Mouse (Mus musculus) forebrain, embryonic 15.5 days (tissue): Measurements from ENCODE around the gene Hivep3. TPM values are rescaled to one million over a fixed set of nuclear protein-coding genes. Genes with fewer than 3 reads are reported as not detected.
A peak's percentile ranks its signal among the peaks of the same experiment; 100 is the strongest.

Experiments
- ATAC-seq: fragments of 200-750 bp; cut with Nextera tagmentation; replicated peaks from 2 replicates; pipeline ENCODE4 v1.8.0; 2017; ENCODE audit warnings: mild to moderate bottlenecking, moderate TSS enrichment, moderate library complexity
- H3K27ac ChIP-seq: fragments of 300-500 bp; sonication (generic); replicated peaks from 2 replicates; pipeline ENCODE4 v1.5.1; 2015; ENCODE audit warnings: mild to moderate bottlenecking, inconsistent platforms
- H3K27me3 ChIP-seq: fragments of 300-500 bp; sonication (generic); 2 replicates; pipeline ENCODE4 v1.6.1; 2015; ENCODE audit warnings: inconsistent platforms
- H3K36me3 ChIP-seq: fragments of 300-500 bp; sonication (generic); 2 replicates; pipeline ENCODE4 v1.6.1; 2015; ENCODE audit warnings: mild to moderate bottlenecking, inconsistent platforms
- H3K4me1 ChIP-seq: fragments of 300-500 bp; sonication (generic); 2 replicates; pipeline ENCODE4 v1.6.1; 2015; ENCODE audit warnings: inconsistent platforms
- H3K4me2 ChIP-seq: fragments of 300-500 bp; sonication (generic); replicated peaks from 2 replicates; pipeline ENCODE4 v1.6.1; 2015; ENCODE audit warnings: mild to moderate bottlenecking, inconsistent platforms
- H3K4me3 ChIP-seq: fragments of 300-500 bp; sonication (generic); 2 replicates; pipeline ENCODE4 v1.5.1; 2015; ENCODE audit warnings: mild to moderate bottlenecking, inconsistent platforms
- H3K9ac ChIP-seq: fragments of 300-500 bp; sonication (generic); replicated peaks from 2 replicates; pipeline ENCODE4 v1.6.1; 2015; ENCODE audit warnings: mild to moderate bottlenecking, inconsistent platforms
- H3K9me3 ChIP-seq: fragments of 300-500 bp; sonication (generic); 2 replicates; pipeline ENCODE4 v1.6.1; 2016; ENCODE audit warnings: inconsistent platforms
- WGBS: fragments of 180-500 bp; shearing (Covaris S2); methylation state at CpG from one replicate; pipeline ENCODE4 v1.1.7; 2015; ENCODE audit warnings: mixed read lengths; 5-methylcytosine and 5-hydroxymethylcytosine counted together
- polyA plus RNA-seq: library from polyadenylated mRNA; unstranded; fragments of >200 nt; fragmentation: Nextera tagmentation; extraction: Ambion mirVana; gene quantifications from 2 replicates; pipeline ENCODE4 v1.2.1, GENCODE M21; 2015

Gene Hivep3
- polyA plus RNA-seq, 1 experiment from 2014 or later: 21.7 TPM

- Histone ChIP-seq H3K27me3 (peaks cover 11% of the 10 kb centered on the region; the same call in 1 of the 2 replicates), H3K9ac (peak overlapping the region; percentile 61), H3K9me3 (no peaks in the 10 kb centered on the region), H3K27ac (peak overlapping the region; percentile 20; the same call in 1 of the 2 replicates), H3K36me3 (no peaks in the 10 kb centered on the region), H3K4me3 (peak overlapping the region; percentile 78), H3K4me2 (peak overlapping the region; percentile 97), H3K4me1 (peaks cover 13% of the 10 kb centered on the region)
- ATAC-seq: no peak
- under 1% methylated on average over 44 of the region's 44 CpGs for WGBS
Observed at GRCm38 (mm10) chr4:119733942-119734341, 358 bp downstream of the Hivep3 start.

DNA sequence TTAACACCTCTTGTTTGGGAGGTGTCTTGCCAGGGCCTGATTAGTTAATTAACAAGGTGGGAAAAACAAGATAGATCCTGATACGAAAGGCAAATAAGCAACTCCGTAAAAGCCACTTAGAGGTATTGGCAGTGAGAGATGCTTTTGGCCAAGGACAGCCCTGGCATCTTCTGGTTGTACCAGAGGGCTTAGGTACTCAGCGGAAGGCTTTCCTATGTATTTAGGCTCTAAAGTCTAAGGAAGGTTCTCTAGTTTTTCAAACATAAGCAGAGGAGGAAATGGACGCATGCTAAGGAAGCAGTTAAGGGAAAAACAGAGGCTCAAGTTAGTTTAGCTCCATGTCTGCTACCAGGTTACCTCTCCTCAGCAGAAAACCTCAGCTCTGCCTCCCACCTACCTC lies 768 bp downstream of the Hivep3 start:
- Histone ChIP-seq H3K4me2 (peak overlapping the region; percentile 97), H3K4me3 (peak overlapping the region; percentile 78), H3K36me3 (no peaks in the 10 kb centered on the region), H3K9me3 (no peaks in the 10 kb centered on the region), H3K27me3 (peaks cover 11% of the 10 kb centered on the region; the same call in 1 of the 2 replicates), H3K27ac (no peak overlapping the region), H3K9ac (peak overlapping the region; percentile 61), H3K4me1 (peaks cover 13% of the 10 kb centered on the region)
- ATAC-seq: no peak
- 20% methylated on average over 4 of the region's 4 CpGs for WGBS

DNA sequence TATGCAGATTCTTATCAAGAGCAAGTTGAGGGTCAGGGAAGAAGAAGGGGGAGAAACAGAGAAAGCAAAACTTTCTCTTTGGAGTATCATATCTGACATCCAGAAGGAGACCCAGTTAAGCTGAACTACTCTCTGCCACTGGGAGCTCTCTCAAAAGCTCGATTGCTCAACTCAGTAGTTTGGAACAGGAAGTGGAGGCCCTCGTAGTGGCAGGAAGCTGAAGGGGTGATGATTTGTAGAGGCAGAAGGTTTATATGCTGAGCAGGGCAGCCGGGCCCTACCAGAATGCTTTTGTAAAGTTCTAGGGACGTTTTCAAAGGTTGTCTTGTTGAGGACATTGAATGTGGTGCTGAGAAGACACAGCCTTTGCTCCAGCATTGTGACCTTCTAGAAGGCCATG lies 5.1 kb downstream of the Hivep3 start:
- Histone ChIP-seq H3K36me3 (no peaks in the 10 kb centered on the region), H3K9me3 (no peaks in the 10 kb centered on the region), H3K4me3 (no peak overlapping the region), H3K4me2 (no peak overlapping the region), H3K9ac (no peak overlapping the region), H3K4me1 (peaks cover 9% of the 10 kb centered on the region), H3K27me3 (peaks cover 11% of the 10 kb centered on the region; the same call in 1 of the 2 replicates), H3K27ac (no peak overlapping the region)
- WGBS: 64% methylated on average over 4 of the region's 4 CpGs
- no peak for ATAC-seq

DNA sequence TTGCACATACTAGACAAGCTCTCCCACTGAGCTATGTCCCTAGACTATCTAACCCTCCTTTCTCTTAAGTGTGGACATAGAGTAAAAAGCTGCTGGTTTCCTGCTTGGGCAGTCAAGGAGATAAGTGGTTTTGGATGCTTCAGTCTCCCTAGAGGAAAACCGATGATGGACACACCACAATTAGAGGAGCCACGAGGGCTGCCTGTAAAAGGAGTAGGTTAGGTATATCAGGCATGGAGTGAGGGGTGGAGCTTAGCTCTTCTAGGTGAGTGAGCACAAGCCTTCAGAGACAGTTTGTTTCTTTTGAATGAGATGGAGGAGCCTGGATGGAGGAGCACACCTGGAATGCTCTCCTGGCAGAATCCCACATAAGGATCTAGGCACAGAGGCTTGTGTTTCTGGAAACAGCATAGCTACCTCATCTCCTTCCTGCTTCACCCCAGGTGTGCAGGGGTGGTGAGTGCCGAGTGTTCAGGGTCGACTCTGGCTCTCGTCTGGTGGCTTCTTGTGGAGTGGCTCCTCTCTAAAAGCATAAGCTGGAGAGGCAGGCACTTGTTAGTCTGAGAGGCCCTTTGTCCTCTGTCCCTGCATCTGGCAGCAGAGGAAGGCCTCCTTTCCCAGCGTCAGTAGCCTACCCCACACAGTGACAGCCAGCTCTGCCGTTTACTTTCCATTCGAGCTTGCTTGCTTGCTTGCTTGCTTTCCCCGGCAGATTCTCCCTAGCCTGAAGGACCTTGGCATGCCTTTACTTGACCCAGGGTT lies 5.9 kb downstream of the Hivep3 start:
- WGBS: 36% methylated on average over 9 of the region's 9 CpGs
- Histone ChIP-seq H3K4me3 (no peak overlapping the region), H3K4me2 (no peak overlapping the region), H3K27ac (no peak overlapping the region), H3K9me3 (no peaks in the 10 kb centered on the region), H3K36me3 (no peaks in the 10 kb centered on the region), H3K4me1 (peaks cover 3% of the 10 kb centered on the region), H3K9ac (no peak overlapping the region), H3K27me3 (peaks cover 11% of the 10 kb centered on the region; the same call in 1 of the 2 replicates)
- no peak for ATAC-seq

DNA sequence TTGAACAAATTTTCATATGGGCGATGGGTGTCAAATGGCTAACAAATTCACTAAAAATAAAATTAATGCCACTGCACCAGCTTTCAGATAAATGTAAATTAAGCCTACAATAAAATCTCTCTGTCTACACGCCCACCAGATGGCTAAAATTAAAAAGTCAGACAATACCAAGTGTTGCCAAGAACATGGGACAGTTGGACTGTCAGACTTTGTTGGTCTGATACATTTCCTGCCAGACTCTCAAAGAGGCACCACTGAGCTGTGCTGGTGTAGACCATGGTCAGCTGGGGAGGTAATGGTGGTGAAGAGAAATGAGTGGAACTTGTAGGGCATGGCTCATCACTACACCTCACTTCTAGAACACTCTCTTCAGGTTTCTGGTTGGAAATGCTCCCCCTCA lies 14.8 kb downstream of the Hivep3 start:
- Histone ChIP-seq H3K4me3 (no peak overlapping the region), H3K27ac (no peak overlapping the region), H3K4me1 (no peaks in the 10 kb centered on the region), H3K9me3 (no peaks in the 10 kb centered on the region), H3K27me3 (no peaks in the 10 kb centered on the region), H3K4me2 (no peak overlapping the region), H3K9ac (no peak overlapping the region), H3K36me3 (no peaks in the 10 kb centered on the region)
- ATAC-seq: no peak
- 80% methylated on average over 2 of the region's 2 CpGs for WGBS

DNA sequence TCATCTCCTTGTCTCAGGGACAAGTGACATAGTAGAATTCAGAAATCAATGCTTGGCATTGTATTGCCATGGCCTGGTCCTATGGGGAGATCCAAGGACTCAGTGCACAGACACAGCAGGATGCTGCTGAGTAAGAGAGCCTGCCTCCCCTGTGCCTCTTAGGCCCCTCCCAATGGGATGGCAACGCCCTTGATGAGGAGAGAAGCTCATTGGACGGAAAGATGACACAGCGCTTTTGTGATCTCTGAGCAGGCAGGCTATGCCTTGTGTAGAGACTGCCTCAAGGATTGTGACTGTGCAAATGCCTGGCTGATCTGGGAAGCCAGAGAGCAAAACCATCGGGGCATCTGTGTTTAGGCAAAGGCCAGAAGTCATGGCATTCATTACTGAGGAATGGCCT lies 16.6 kb downstream of the Hivep3 start:
- H3K27ac ChIP-seq: no peak overlapping the region
- no peaks in the 10 kb centered on the region for H3K27me3 ChIP-seq
- no peak overlapping the region for H3K9ac ChIP-seq
- no peak overlapping the region for H3K4me3 ChIP-seq
- 35% methylated on average over 4 of the region's 4 CpGs for WGBS
- no peaks in the 10 kb centered on the region for H3K4me1 ChIP-seq
- no peak overlapping the region for H3K4me2 ChIP-seq
- ATAC-seq: no peak
- no peaks in the 10 kb centered on the region for H3K36me3 ChIP-seq
- H3K9me3 ChIP-seq: no peaks in the 10 kb centered on the region

DNA sequence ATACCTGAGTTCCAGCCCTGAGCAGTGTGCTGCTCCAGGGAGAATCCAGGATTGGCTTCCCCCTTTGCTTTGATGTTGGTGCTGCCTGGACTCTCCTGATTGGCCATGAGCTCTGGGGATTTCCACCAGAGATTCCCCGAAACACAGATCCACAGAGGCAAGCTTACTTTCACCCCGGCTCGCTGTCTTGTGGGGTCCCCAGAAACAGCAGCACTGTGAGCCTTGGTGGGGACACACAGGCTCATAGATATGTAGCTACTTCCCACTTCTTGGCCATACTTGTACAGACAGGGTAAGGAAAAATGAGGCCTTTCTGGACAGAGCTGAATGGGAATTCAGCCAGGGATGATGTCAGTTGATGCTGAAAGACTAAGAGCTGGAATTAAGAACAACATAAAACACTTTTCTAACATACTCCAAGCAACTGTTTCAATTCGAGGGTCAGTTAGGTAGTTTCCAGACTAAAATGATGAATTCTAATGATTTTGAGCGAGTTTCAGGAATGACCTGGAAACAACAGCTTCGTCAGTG lies 17.2 kb downstream of the Hivep3 start:
- H3K4me1 ChIP-seq: no peaks in the 10 kb centered on the region
- 84% methylated on average over 6 of the region's 6 CpGs for WGBS
- H3K4me2 ChIP-seq: no peak overlapping the region
- no peak overlapping the region for H3K4me3 ChIP-seq
- H3K27me3 ChIP-seq: no peaks in the 10 kb centered on the region
- H3K9me3 ChIP-seq: no peaks in the 10 kb centered on the region
- H3K27ac ChIP-seq: no peak overlapping the region
- H3K36me3 ChIP-seq: no peaks in the 10 kb centered on the region
- no peak overlapping the region for H3K9ac ChIP-seq
- ATAC-seq: no peak

GRCm38 (mm10) chr4:119751408-119752006 lies 17.9 kb downstream of the Hivep3 start:
- WGBS: 81% methylated on average over 2 of the region's 2 CpGs
- ATAC-seq: no peak
- Histone ChIP-seq H3K4me3 (no peak overlapping the region), H3K9ac (no peak overlapping the region), H3K36me3 (no peaks in the 10 kb centered on the region), H3K27me3 (no peaks in the 10 kb centered on the region), H3K4me1 (no peaks in the 10 kb centered on the region), H3K9me3 (no peaks in the 10 kb centered on the region), H3K27ac (no peak overlapping the region), H3K4me2 (no peak overlapping the region)

DNA sequence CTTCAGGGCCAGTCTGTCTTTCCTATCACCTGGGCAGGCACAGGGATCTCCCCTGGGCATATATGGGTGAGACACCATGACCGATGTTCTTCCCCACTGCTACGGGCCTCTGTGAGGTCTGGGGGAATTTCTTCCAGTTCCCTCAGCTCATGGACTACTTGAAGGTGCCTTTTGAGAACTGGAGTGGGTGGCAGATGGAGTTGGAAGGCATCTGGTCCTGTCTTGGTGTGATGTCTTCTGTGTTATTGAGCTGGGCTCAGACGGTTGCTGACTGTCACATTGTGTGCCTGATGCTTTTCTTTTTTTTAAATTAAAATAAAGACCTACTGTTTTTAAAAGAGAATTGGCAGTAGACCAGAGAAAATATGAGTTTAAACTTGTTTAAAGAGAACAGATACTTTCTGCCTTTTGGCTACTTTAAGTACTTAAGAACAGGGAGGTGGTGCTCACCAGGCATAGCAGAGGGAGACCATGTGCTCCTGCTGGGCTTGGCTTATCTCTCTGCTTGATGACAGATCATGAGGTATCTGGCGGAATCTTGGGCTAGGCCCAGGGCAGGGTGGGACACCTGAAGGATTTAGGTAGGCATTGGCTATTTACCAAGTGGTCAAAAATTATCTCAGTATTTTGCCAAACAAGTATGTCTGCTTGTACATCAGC lies 26.1 kb downstream of the Hivep3 start:
- H3K9ac ChIP-seq: no peak overlapping the region
- H3K4me3 ChIP-seq: no peak overlapping the region
- no peak for ATAC-seq
- H3K9me3 ChIP-seq: no peaks in the 10 kb centered on the region
- no peak overlapping the region for H3K4me2 ChIP-seq
- H3K4me1 ChIP-seq: peaks cover 18% of the 10 kb centered on the region
- no peak overlapping the region for H3K27ac ChIP-seq
- no peaks in the 10 kb centered on the region for H3K36me3 ChIP-seq
- H3K27me3 ChIP-seq: no peaks in the 10 kb centered on the region
- WGBS: 75% methylated on average over 4 of the region's 4 CpGs

- Histone ChIP-seq H3K4me2 (no peak overlapping the region), H3K9me3 (no peaks in the 10 kb centered on the region), H3K27ac (peak overlapping the region; percentile 83), H3K4me3 (no peak overlapping the region), H3K36me3 (no peaks in the 10 kb centered on the region), H3K27me3 (no peaks in the 10 kb centered on the region), H3K9ac (no peak overlapping the region), H3K4me1 (peaks cover 18% of the 10 kb centered on the region)
- no peak for ATAC-seq
- WGBS: 77% methylated on average over 7 of the region's 7 CpGs
Observed at GRCm38 (mm10) chr4:119760820-119761219, 27.2 kb downstream of the Hivep3 start.

DNA sequence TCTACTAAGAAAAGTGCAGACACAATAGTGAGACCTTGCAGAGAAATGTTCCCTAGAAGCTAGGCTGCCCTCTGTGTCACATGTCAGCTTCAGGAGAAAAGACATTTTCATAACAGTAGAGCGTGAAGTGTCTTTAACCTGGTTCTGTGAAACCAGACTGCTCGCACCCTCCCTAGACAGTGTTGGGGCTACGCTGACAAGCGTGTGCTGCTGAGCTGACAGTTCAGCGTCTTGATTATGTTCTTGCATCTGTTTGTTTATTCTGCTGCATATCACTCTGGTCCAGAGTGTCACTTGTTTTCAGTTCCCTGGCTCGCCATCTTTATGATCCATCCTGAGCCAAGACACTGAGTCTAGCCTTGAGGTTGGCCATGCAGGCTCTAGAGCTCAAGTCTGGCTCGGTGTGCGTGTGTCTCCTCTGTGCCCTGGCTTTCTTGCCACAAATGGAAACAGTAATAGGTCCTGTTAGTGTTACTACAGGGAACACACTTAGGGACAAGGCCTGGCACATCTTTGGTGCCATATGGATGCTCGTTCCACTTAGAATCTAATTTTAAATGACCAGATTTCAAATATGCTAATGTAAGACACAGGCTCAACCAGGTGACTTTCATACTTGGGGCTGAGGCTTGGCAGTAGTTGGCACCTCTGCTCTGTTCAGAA lies 28.0 kb downstream of the Hivep3 start:
- Histone ChIP-seq H3K27ac (peak overlapping the region; percentile 83), H3K27me3 (no peaks in the 10 kb centered on the region), H3K9me3 (no peaks in the 10 kb centered on the region), H3K9ac (no peak overlapping the region), H3K36me3 (no peaks in the 10 kb centered on the region), H3K4me1 (peaks cover 18% of the 10 kb centered on the region), H3K4me3 (no peak overlapping the region), H3K4me2 (no peak overlapping the region)
- 58% methylated on average over 9 of the region's 9 CpGs for WGBS
- peak; percentile 90 for ATAC-seq

GRCm38 (mm10) chr4:119762171-119762570 lies 28.6 kb downstream of the Hivep3 start:
- no peak overlapping the region for H3K4me3 ChIP-seq
- H3K4me2 ChIP-seq: no peak overlapping the region
- H3K4me1 ChIP-seq: peaks cover 18% of the 10 kb centered on the region
- no peaks in the 10 kb centered on the region for H3K36me3 ChIP-seq
- peak overlapping the region; percentile 83 for H3K27ac ChIP-seq
- H3K9ac ChIP-seq: no peak overlapping the region
- no peak; the same call in 1 of the 2 replicates for ATAC-seq
- no peaks in the 10 kb centered on the region for H3K9me3 ChIP-seq
- WGBS: 69% methylated on average over 2 of the region's 2 CpGs
- no peaks in the 10 kb centered on the region for H3K27me3 ChIP-seq
